Mouse (Mus musculus) bone marrow macrophage, adult 2 months (primary cell): ENCODE measurements around the gene Serpini2.

Experiments used
- CTCF ChIP-seq: IDR thresholded peaks from 2 replicates; pipeline ENCODE4 v1.5.1; 2012; ENCODE audit warnings: low read depth, mild to moderate bottlenecking, low read length, moderate library complexity
- POLR2A ChIP-seq: IDR thresholded peaks from 2 replicates; pipeline ENCODE4 v1.6.1; 2012; ENCODE audit warnings: mild to moderate bottlenecking, low read depth, low read length, borderline replicate concordance

DNA sequence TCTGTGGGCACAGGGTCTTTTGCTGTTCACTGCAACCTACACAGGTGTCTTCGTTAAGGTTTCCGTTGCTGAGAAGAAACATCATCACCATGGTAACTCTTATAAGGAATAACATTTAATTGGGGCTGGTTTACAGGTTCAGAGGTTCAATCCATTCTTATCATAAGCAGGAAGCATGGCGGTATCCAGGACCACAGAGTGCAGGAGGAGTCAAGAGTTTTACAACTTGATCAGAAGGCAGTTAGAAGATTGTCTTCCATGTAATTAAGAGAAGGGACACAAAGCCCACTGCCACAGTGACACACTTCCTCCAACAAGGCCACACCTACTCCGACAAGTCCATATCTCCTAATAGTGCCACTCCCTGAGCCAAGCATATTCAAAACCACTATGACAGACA lies 39.0 kb upstream of the Serpini2 start:
- no peak for TF ChIP-seq POLR2A
- no peak for TF ChIP-seq CTCF
